Mouse (Mus musculus) G1E (cell line): Measurements from ENCODE around the gene Ssbp3.

Experiments
- CTCF ChIP-seq: IDR thresholded peaks from 2 replicates; pipeline ENCODE4 v1.5.1; 2012; ENCODE audit warnings: low read depth, low read length, inconsistent platforms, mixed read lengths
- TAL1 ChIP-seq: conservative IDR thresholded peaks from 2 replicates; pipeline ENCODE4 v1.6.1; 2012; ENCODE audit warnings: low read depth, low read length, inconsistent platforms, mixed read lengths

GRCm38 (mm10) chr4:106926401-106926800 lies 15.9 kb downstream of the Ssbp3 start:
- TF ChIP-seq CTCF (no peak), TAL1 (no peak)
